Mouse (Mus musculus) liver, adult 2 months (tissue): ENCODE data around the gene Rrp1. TPM values are rescaled to one million over a fixed set of nuclear protein-coding genes. Genes with fewer than 3 reads are reported as not detected.

Experiments used
- DNase-seq: peaks from one replicate; pipeline ENCODE4 v3.0.0-alpha.2; 2011; ENCODE audit warnings: low read depth, low spot score; ENCODE audit errors: extremely low read depth
- H3K27ac ChIP-seq: fragments of 200-500 bp; replicated peaks from 2 replicates; pipeline ENCODE4 v1.5.1; 2012; ENCODE audit warnings: low read depth, mild to moderate bottlenecking, control low read depth, inconsistent platforms, low read length; ENCODE audit not compliant: insufficient read depth
- H3K27me3 ChIP-seq: fragments of 200-500 bp; 2 replicates; pipeline ENCODE4 v1.6.1; 2012; ENCODE audit warnings: mild to moderate bottlenecking, moderate library complexity, low read length, inconsistent platforms; ENCODE audit not compliant: control insufficient read depth, insufficient read depth
- H3K36me3 ChIP-seq: fragments of 200-500 bp; 2 replicates; pipeline ENCODE4 v1.6.1; 2012; ENCODE audit warnings: low read length, inconsistent platforms; ENCODE audit not compliant: control insufficient read depth, insufficient read depth
- H3K4me1 ChIP-seq: fragments of 200-500 bp; 2 replicates; pipeline ENCODE4 v1.6.1; 2011; ENCODE audit warnings: low read length; ENCODE audit not compliant: control insufficient read depth, insufficient read depth
- H3K4me3 ChIP-seq: fragments of 200-500 bp; 2 replicates; pipeline ENCODE4 v1.5.1; 2011; ENCODE audit warnings: low read depth, mild to moderate bottlenecking, control low read depth, low read length, moderate library complexity; ENCODE audit not compliant: insufficient read depth
- H3K79me2 ChIP-seq: fragments of 200-500 bp; 2 replicates; pipeline ENCODE4 v1.6.1; 2012; ENCODE audit warnings: inconsistent platforms, mild to moderate bottlenecking, low read length, moderate library complexity; ENCODE audit not compliant: control insufficient read depth, insufficient read depth
- H3K9ac ChIP-seq: fragments of 200-500 bp; 2 replicates; pipeline ENCODE4 v1.6.1; 2012; ENCODE audit warnings: low read depth, mild to moderate bottlenecking, control low read depth, inconsistent platforms, low read length
- CTCF ChIP-seq: fragments of 200-500 bp; IDR thresholded peaks from 2 replicates; pipeline ENCODE4 v1.5.1; 2011; ENCODE audit warnings: low read depth, low read length, control low read depth
- POLR2A ChIP-seq: fragments of 200-500 bp; IDR thresholded peaks from 2 replicates; pipeline ENCODE4 v1.6.1; 2011; ENCODE audit warnings: low read length, control low read depth; ENCODE audit not compliant: insufficient read depth; ENCODE audit errors: extremely low read depth
- WGBS: fragments of 180-500 bp; shearing (Covaris S2); methylation state at CpG from one replicate; pipeline ENCODE4 v1.1.7; 2018; 5-methylcytosine and 5-hydroxymethylcytosine counted together
- polyA plus RNA-seq: library from polyadenylated mRNA; depleted of rRNA; stranded (reverse); fragments of >200 nt; gene quantifications from 2 replicates; pipeline ENCODE4 v1.2.3, GENCODE M21; 2012
- total RNA-seq: library from RNA; depleted of rRNA; stranded (reverse); fragments of >200 nt; gene quantifications from 2 replicates; pipeline ENCODE4 v1.2.3, GENCODE M21; 2014

Rrp1 gene
- total and polyA plus RNA-seq, 2 experiments = 37.6 to 41.9 TPM

GRCm38 (mm10) chr10:78441606-78442005 is 28.8 kb upstream of the Rrp1 start:
- Histone ChIP-seq H3K79me2 (no peaks in the 10 kb centered on the region), H3K27me3 (no peaks in the 10 kb centered on the region), H3K9ac (no peak overlapping the region), H3K27ac (no peak overlapping the region), H3K4me1 (no peaks in the 10 kb centered on the region), H3K4me3 (no peak overlapping the region), H3K36me3 (peaks cover 9% of the 10 kb centered on the region; the same call in 1 of the 2 replicates)
- TF ChIP-seq POLR2A (no peak), CTCF (no peak)
- 90% methylated on average over 5 of the region's 5 CpGs for WGBS
- no peak for DNase-seq

- no peak overlapping the region for H3K4me3 ChIP-seq
- DNase-seq = no peak
- 77% methylated on average over 9 of the region's 9 CpGs for WGBS
- no peaks in the 10 kb centered on the region for H3K79me2 ChIP-seq
- no peak overlapping the region for H3K27ac ChIP-seq
- H3K9ac ChIP-seq = no peak overlapping the region
- peaks cover 6% of the 10 kb centered on the region; the same call in 1 of the 2 replicates for H3K36me3 ChIP-seq
- H3K4me1 ChIP-seq = no peaks in the 10 kb centered on the region
- TF ChIP-seq CTCF (peak; percentile 82), POLR2A (no peak)
- no peaks in the 10 kb centered on the region for H3K27me3 ChIP-seq
Observed at GRCm38 (mm10) chr10:78440812-78441211, 28.0 kb upstream of the Rrp1 start.

GRCm38 (mm10) chr10:78439990-78440389 is 27.1 kb upstream of the Rrp1 start:
- no peaks in the 10 kb centered on the region for H3K79me2 ChIP-seq
- no peak overlapping the region for H3K27ac ChIP-seq
- H3K4me1 ChIP-seq = no peaks in the 10 kb centered on the region
- no peak overlapping the region for H3K4me3 ChIP-seq
- H3K27me3 ChIP-seq = no peaks in the 10 kb centered on the region
- WGBS = 88% methylated on average over 7 of the region's 7 CpGs
- no peak for DNase-seq
- H3K9ac ChIP-seq = no peak overlapping the region
- no peak for TF ChIP-seq CTCF
- no peak for TF ChIP-seq POLR2A
- peaks cover 6% of the 10 kb centered on the region; the same call in 1 of the 2 replicates for H3K36me3 ChIP-seq

GRCm38 (mm10) chr10:78439550-78439949 is 26.7 kb upstream of the Rrp1 start:
- H3K9ac ChIP-seq = no peak overlapping the region
- DNase-seq = no peak
- no peaks in the 10 kb centered on the region for H3K27me3 ChIP-seq
- H3K79me2 ChIP-seq = no peaks in the 10 kb centered on the region
- H3K36me3 ChIP-seq = peaks cover 6% of the 10 kb centered on the region; the same call in 1 of the 2 replicates
- H3K27ac ChIP-seq = no peak overlapping the region
- no peaks in the 10 kb centered on the region for H3K4me1 ChIP-seq
- no peak for TF ChIP-seq POLR2A
- peak; percentile 66 for TF ChIP-seq CTCF
- no peak overlapping the region for H3K4me3 ChIP-seq
- 67% methylated on average over 5 of the region's 5 CpGs for WGBS

- 17% methylated on average over 5 of the region's 5 CpGs for WGBS
- Histone ChIP-seq H3K27ac (no peak overlapping the region), H3K79me2 (no peaks in the 10 kb centered on the region), H3K4me3 (no peak overlapping the region), H3K9ac (no peak overlapping the region), H3K36me3 (peaks cover 6% of the 10 kb centered on the region; the same call in 1 of the 2 replicates), H3K27me3 (no peaks in the 10 kb centered on the region), H3K4me1 (no peaks in the 10 kb centered on the region)
- DNase-seq = no peak
- TF ChIP-seq POLR2A = no peak
- peak; percentile 94 for TF ChIP-seq CTCF
Observed at GRCm38 (mm10) chr10:78438094-78438493, 25.3 kb upstream of the Rrp1 start.

GRCm38 (mm10) chr10:78432853-78433252 is 20.0 kb upstream of the Rrp1 start:
- TF ChIP-seq CTCF (no peak), POLR2A (no peak)
- Histone ChIP-seq H3K27me3 (no peaks in the 10 kb centered on the region), H3K4me1 (no peaks in the 10 kb centered on the region), H3K9ac (no peak overlapping the region), H3K4me3 (no peak overlapping the region), H3K27ac (no peak overlapping the region), H3K79me2 (no peaks in the 10 kb centered on the region), H3K36me3 (peaks cover 3% of the 10 kb centered on the region; the same call in 1 of the 2 replicates)
- DNase-seq = no peak
- WGBS = 82% methylated on average over 3 of the region's 3 CpGs
